Mouse (Mus musculus) lung, embryonic 14.5 days (tissue): ENCODE results near the gene Car12. TPM values are rescaled to one million over a fixed set of nuclear protein-coding genes. Genes with fewer than 3 reads are reported as not detected.
A peak's percentile ranks its signal among the peaks of the same experiment; 100 is the strongest.
"Not testable (repeated sequence)": the region's sequence is repeated elsewhere in the genome, so short reads cannot be mapped to it uniquely, and the experiment has no call there.

Experiments used
- ATAC-seq: fragments of 200-750 bp; cut with Nextera tagmentation; 2 replicates; pipeline ENCODE4 v1.8.0; 2017; ENCODE audit warnings: mild to moderate bottlenecking, moderate TSS enrichment, moderate library complexity; ENCODE audit not compliant: insufficient read depth
- DNase-seq: peaks from one replicate; pipeline ENCODE4 v3.0.0-alpha.2; 2015
- H3K27ac ChIP-seq: fragments of 300-500 bp; sonication (generic); 2 replicates; pipeline ENCODE4 v1.5.1; 2014; ENCODE audit warnings: low read depth, mild to moderate bottlenecking, moderate library complexity
- H3K27me3 ChIP-seq: fragments of 300-500 bp; sonication (generic); 2 replicates; pipeline ENCODE4 v1.6.1; 2014; ENCODE audit warnings: low read length, control low read depth; ENCODE audit not compliant: insufficient read depth
- H3K36me3 ChIP-seq: fragments of 300-500 bp; sonication (generic); 2 replicates; pipeline ENCODE4 v1.6.1; 2014; ENCODE audit warnings: control low read depth; ENCODE audit not compliant: insufficient read depth
- H3K4me1 ChIP-seq: fragments of 300-500 bp; sonication (generic); 2 replicates; pipeline ENCODE4 v1.6.1; 2014; ENCODE audit warnings: antibody characterized with exemption, control low read depth; ENCODE audit not compliant: insufficient read depth
- H3K4me2 ChIP-seq: fragments of 300-500 bp; sonication (generic); 2 replicates; pipeline ENCODE4 v1.6.1; 2014; ENCODE audit warnings: mild to moderate bottlenecking
- H3K4me3 ChIP-seq: fragments of 300-500 bp; sonication (generic); 2 replicates; pipeline ENCODE4 v1.5.1; 2014; ENCODE audit warnings: low read depth, low read length
- H3K9ac ChIP-seq: fragments of 300-500 bp; sonication (generic); 2 replicates; pipeline ENCODE4 v1.6.1; 2014
- H3K9me3 ChIP-seq: fragments of 300-500 bp; sonication (generic); 2 replicates; pipeline ENCODE4 v1.6.1; 2016; ENCODE audit warnings: low read depth, low read length, control low read depth
- CTCF ChIP-seq: IDR thresholded peaks from 2 replicates; pipeline ENCODE4 v1.5.1; 2016; ENCODE audit warnings: antibody characterized with exemption, low read depth
- WGBS: fragments of 180-500 bp; shearing (Covaris S2); extraction: QIAGEN DNeasy Blood & Tissue Kit; methylation state at CpG from one replicate; pipeline ENCODE4 v1.1.7; 2014; 5-methylcytosine and 5-hydroxymethylcytosine counted together
- polyA plus RNA-seq: library from polyadenylated mRNA; unstranded; fragments of >200 nt; fragmentation: Nextera tagmentation; extraction: Ambion mirVana; gene quantifications from 2 replicates; pipeline ENCODE4 v1.2.1, GENCODE M21; 2014

The Car12 gene
- polyA plus RNA-seq, 1 experiment from 2014 or later: 0.93 TPM

DNA sequence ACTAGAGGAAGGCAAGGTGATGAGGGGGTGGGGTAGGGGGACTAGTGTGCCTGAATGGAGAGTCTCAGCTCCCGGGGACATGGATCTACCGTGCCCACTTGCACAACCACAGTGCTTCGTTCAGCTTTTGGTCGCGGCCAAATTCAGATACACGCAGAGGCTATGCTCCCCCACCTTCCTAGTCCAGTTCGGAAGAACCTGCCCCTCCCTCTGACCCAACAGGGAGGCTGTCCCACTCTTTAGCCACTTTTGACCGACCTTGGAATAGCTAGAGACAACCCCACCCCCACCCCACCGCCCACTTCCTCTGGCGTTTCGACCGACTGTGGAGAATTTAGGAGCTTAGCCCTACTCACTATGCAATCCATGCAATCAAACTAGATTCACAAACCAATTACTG, 88.5 kb downstream of the Car12 start:
- TF ChIP-seq CTCF: no peak
- H3K27ac ChIP-seq: no peak overlapping the region
- ATAC-seq (no peak), DNase-seq (no peak)
- H3K4me1 ChIP-seq: no peaks in the 10 kb centered on the region
- 35% methylated on average over 12 of the region's 12 CpGs for WGBS
- no peaks in the 10 kb centered on the region for H3K9me3 ChIP-seq
- H3K4me3 ChIP-seq: no peak overlapping the region
- H3K4me2 ChIP-seq: peak overlapping the region; percentile 16; the same call in 1 of the 2 replicates
- no peak overlapping the region for H3K9ac ChIP-seq
- H3K36me3 ChIP-seq: no peaks in the 10 kb centered on the region
- H3K27me3 ChIP-seq: peaks cover 11% of the 10 kb centered on the region; the same call in 1 of the 2 replicates

DNA sequence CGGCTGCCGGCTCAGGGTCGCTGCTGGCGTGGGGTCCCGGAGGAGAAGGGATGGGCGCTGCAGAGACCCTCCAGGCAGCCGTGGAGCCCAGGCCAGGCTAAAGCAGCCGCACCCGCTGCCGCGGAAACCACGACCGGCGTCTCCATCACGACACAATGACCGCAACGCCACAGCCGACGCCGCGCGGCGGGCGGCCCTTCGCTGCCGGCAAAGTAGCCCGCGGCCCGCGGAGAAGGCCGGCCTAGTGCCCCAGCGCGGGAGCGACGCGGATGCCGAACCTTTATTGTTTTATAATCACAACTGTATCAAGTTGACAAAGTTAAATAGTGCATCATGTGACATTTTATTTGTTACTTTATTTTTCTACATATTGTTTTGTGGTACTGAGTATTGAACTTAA, 92.5 kb downstream of the Car12 start:
- Histone ChIP-seq H3K27me3 (peaks cover 15% of the 10 kb centered on the region; the same call in 1 of the 2 replicates), H3K4me2 (peak overlapping the region; percentile 44), H3K4me3 (peak overlapping the region; percentile 28)
- H3K27ac ChIP-seq, H3K9ac ChIP-seq, H3K4me1 ChIP-seq, ATAC-seq, H3K36me3 ChIP-seq, H3K9me3 ChIP-seq: not testable (repeated sequence)
- 7% methylated on average over 30 of the region's 37 CpGs for WGBS
- peak; percentile 39 for DNase-seq

DNA sequence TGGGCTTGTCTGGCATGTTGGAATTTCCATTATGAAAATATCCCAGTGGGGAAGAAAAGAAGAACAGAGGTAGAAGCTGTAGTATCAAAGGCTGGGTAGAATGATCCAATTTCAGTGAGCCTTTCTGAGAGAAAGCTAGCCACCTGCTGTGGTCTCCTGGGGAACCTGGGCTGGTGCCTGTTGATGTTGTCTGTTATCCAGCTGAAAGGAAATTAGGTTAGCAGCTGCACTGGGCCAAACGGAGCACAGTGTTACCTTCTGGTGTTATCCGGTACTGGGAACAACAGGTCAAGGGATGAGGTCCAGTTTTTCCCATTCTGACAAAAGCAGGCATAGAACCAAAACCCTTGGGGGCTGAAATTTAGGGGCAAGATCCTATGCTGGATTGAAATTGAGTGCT, 99.9 kb downstream of the Car12 start:
- no peaks in the 10 kb centered on the region for H3K4me1 ChIP-seq
- ATAC-seq: no peak
- WGBS: 30% methylated on average over 2 of the region's 2 CpGs
- no peaks in the 10 kb centered on the region for H3K27me3 ChIP-seq
- DNase-seq: no peak
- no peak overlapping the region for H3K27ac ChIP-seq
- H3K36me3 ChIP-seq: no peaks in the 10 kb centered on the region
- H3K4me2 ChIP-seq: no peak overlapping the region
- no peak overlapping the region for H3K9ac ChIP-seq
- TF ChIP-seq CTCF: no peak
- no peaks in the 10 kb centered on the region for H3K9me3 ChIP-seq
- H3K4me3 ChIP-seq: no peak overlapping the region

Other genes with a start within 250 kb of the Car12 start
- 6.1 and 7.2 TPM in 2 replicates for gene Fbxl22, start 199.1 kb upstream of the Car12 start, polyA plus RNA-seq
- 73.7 and 73.9 TPM in 2 replicates for gene Usp3, start 120.5 kb upstream of the Car12 start, polyA plus RNA-seq
- gene Aph1b, start 81.8 kb downstream of the Car12 start, polyA plus RNA-seq: 9.3 and 9.6 TPM in 2 replicates
- gene Gm10647, start 83.4 kb downstream of the Car12 start, polyA plus RNA-seq: 0.46 and 0.49 TPM in 2 replicates
- 3.6 and 4.0 TPM in 2 replicates for gene Aph1c, start 121.0 kb downstream of the Car12 start, polyA plus RNA-seq
- gene Rab8b, start 206.0 kb downstream of the Car12 start, polyA plus RNA-seq: 29.9 and 35.0 TPM in 2 replicates
- 656 and 719 TPM in 2 replicates for gene Rps27l, start 232.4 kb downstream of the Car12 start, polyA plus RNA-seq